Mouse (Mus musculus) MEL (cell line): ENCODE measurements around the gene Spint2. TPM values are rescaled to one million over a fixed set of nuclear protein-coding genes. Genes with fewer than 3 reads are reported as not detected.

Source experiments
- DNase-seq: peaks from one replicate; pipeline ENCODE4 v3.0.0; 2011; ENCODE audit warnings: low read depth, low spot score
- H3K27ac ChIP-seq: 2 replicates; pipeline ENCODE4 v1.5.1; 2012; ENCODE audit warnings: low read depth, mild to moderate bottlenecking, control low read depth, low read length, moderate library complexity; ENCODE audit not compliant: control insufficient read depth
- H3K27me3 ChIP-seq, 2 experiments: fragments of 150-350 bp in 1 of 2; sonication (generic) in 1 of 2; 2 replicates each; pipeline ENCODE4 v1.6.1; 2012; ENCODE audit warnings: low read length in 2 of 2, mild to moderate bottlenecking in 2 of 2, improper control_type of control experiment in 1 of 2, moderate library complexity in 1 of 2; ENCODE audit not compliant: insufficient read depth in 2 of 2, control insufficient read depth in 1 of 2
- H3K36me3 ChIP-seq, 2 experiments: 2 replicates each; pipeline ENCODE4 v1.6.1; 2012 to 2014; ENCODE audit warnings: low read length in 2 of 2, improper control_type of control experiment in 1 of 2, inconsistent platforms in 1 of 2, mild to moderate bottlenecking in 1 of 2; ENCODE audit not compliant: insufficient read depth in 2 of 2, control insufficient read depth in 1 of 2
- H3K4me1 ChIP-seq, 2 experiments: fragments of 150-350 bp in 1 of 2; sonication (generic) in 1 of 2; 2 replicates each; pipeline ENCODE4 v1.6.1; 2012; ENCODE audit warnings: low read length in 2 of 2, improper control_type of control experiment in 1 of 2, mild to moderate bottlenecking in 1 of 2; ENCODE audit not compliant: insufficient read depth in 2 of 2, control insufficient read depth in 1 of 2
- H3K4me3 ChIP-seq, 2 experiments: fragments of 150-350 bp in 1 of 2; sonication (generic) in 1 of 2; 2 replicates each; pipeline ENCODE4 v1.5.1; 2012; ENCODE audit warnings: low read depth in 2 of 2, low read length in 2 of 2, mild to moderate bottlenecking in 2 of 2, moderate library complexity in 2 of 2, control low read depth in 1 of 2, improper control_type of control experiment in 1 of 2; ENCODE audit not compliant: control insufficient read depth in 1 of 2, insufficient read depth in 1 of 2
- H3K79me2 ChIP-seq: 2 replicates; pipeline ENCODE4 v1.6.1; 2012; ENCODE audit warnings: mild to moderate bottlenecking, low read length, moderate library complexity; ENCODE audit not compliant: control insufficient read depth, poor library complexity, insufficient read depth
- H3K9ac ChIP-seq: 2 replicates; pipeline ENCODE4 v1.6.1; 2012; ENCODE audit warnings: low read depth, mild to moderate bottlenecking, control low read depth, low read length, moderate library complexity; ENCODE audit not compliant: control insufficient read depth, poor library complexity, severe bottlenecking
- H3K9me3 ChIP-seq: fragments of 150-350 bp; sonication (generic); replicated peaks from 2 replicates; pipeline ENCODE4 v1.6.1; 2012; ENCODE audit warnings: mild to moderate bottlenecking, low read length, improper control_type of control experiment, moderate library complexity; ENCODE audit not compliant: insufficient read depth
- BHLHE40 ChIP-seq: IDR thresholded peaks from 2 replicates; pipeline ENCODE4 v1.6.1; 2012; ENCODE audit warnings: low read depth, mild to moderate bottlenecking, inconsistent platforms, low read length, improper control_type of control experiment, borderline replicate concordance
- CHD1 ChIP-seq: IDR thresholded peaks from 2 replicates; pipeline ENCODE4 v1.6.1; 2012; ENCODE audit warnings: low read depth, mild to moderate bottlenecking, inconsistent platforms, low read length, improper control_type of control experiment
- CTCF ChIP-seq, 3 experiments: IDR thresholded peaks in 2 of 3; conservative IDR thresholded peaks in 1 of 3; 2 replicates each; pipeline ENCODE4 v1.5.1; 2011 to 2012; ENCODE audit warnings: low read length in 3 of 3, low read depth in 2 of 3, mild to moderate bottlenecking in 2 of 3, improper control_type of control experiment in 1 of 3, inconsistent platforms in 1 of 3, mixed read lengths in 1 of 3, moderate library complexity in 1 of 3; ENCODE audit not compliant: control insufficient read depth in 1 of 3, insufficient read depth in 1 of 3, poor library complexity in 1 of 3, severe bottlenecking in 1 of 3
- E2F4 ChIP-seq: IDR thresholded peaks from 2 replicates; pipeline ENCODE4 v1.6.1; 2011; ENCODE audit warnings: low read depth, low read length, improper control_type of control experiment, borderline replicate concordance
- EP300 ChIP-seq, 2 experiments: IDR thresholded peaks; 2 replicates each; pipeline ENCODE4 v1.6.1; 2011; ENCODE audit warnings: improper control_type of control experiment in 2 of 2, low read length in 2 of 2, low read depth in 1 of 2, mild to moderate bottlenecking in 1 of 2
- ETS1 ChIP-seq: IDR thresholded peaks from 2 replicates; pipeline ENCODE4 v1.6.1; 2012; ENCODE audit warnings: low read depth, mild to moderate bottlenecking, inconsistent platforms, low read length, improper control_type of control experiment, moderate library complexity
- HCFC1 ChIP-seq: IDR thresholded peaks from 2 replicates; pipeline ENCODE4 v1.6.1; 2012; ENCODE audit warnings: low read depth, mild to moderate bottlenecking, inconsistent platforms, low read length, improper control_type of control experiment, moderate library complexity
- JUND ChIP-seq: IDR thresholded peaks from 2 replicates; pipeline ENCODE4 v1.6.1; 2011; ENCODE audit warnings: low read depth, mild to moderate bottlenecking, improper control_type of control experiment, low read length
- MEF2A ChIP-seq: IDR thresholded peaks from 2 replicates; pipeline ENCODE4 v1.6.1; 2014; ENCODE audit warnings: low read depth, mild to moderate bottlenecking, inconsistent platforms, low read length, improper control_type of control experiment; ENCODE audit not compliant: poor library complexity, insufficient replicate concordance, severe bottlenecking; ENCODE audit errors: extremely low read depth
- MXI1 ChIP-seq: IDR thresholded peaks from 2 replicates; pipeline ENCODE4 v1.6.1; 2011; ENCODE audit warnings: mild to moderate bottlenecking, low read depth, low read length, improper control_type of control experiment
- MYC ChIP-seq: IDR thresholded peaks from 2 replicates; pipeline ENCODE4 v1.6.1; 2011; ENCODE audit warnings: low read depth, mild to moderate bottlenecking, low read length, improper control_type of control experiment, moderate library complexity
- NELFE ChIP-seq: IDR thresholded peaks from 2 replicates; pipeline ENCODE4 v1.6.1; 2011; ENCODE audit warnings: low read depth, low read length, improper control_type of control experiment
- POLR2A ChIP-seq, 2 experiments: IDR thresholded peaks; 2 replicates each; pipeline ENCODE4 v1.6.1; 2011 to 2012; ENCODE audit warnings: low read length in 2 of 2, mild to moderate bottlenecking in 2 of 2, control low read depth in 1 of 2, improper control_type of control experiment in 1 of 2, low read depth in 1 of 2, moderate library complexity in 1 of 2; ENCODE audit not compliant: control insufficient read depth in 1 of 2, insufficient read depth in 1 of 2, poor library complexity in 1 of 2
- POLR2AphosphoS2 ChIP-seq: IDR thresholded peaks from 2 replicates; pipeline ENCODE4 v1.6.1; 2011; ENCODE audit warnings: low read length, improper control_type of control experiment
- POLR2AphosphoS5 ChIP-seq: IDR thresholded peaks from 2 replicates; pipeline ENCODE4 v1.6.1; 2012; ENCODE audit warnings: low read depth, borderline replicate concordance, mild to moderate bottlenecking, inconsistent platforms, low read length, moderate library complexity, mixed read lengths
- RAD21 ChIP-seq: IDR thresholded peaks from 2 replicates; pipeline ENCODE4 v1.6.1; 2011; ENCODE audit warnings: mild to moderate bottlenecking, low read depth, low read length, improper control_type of control experiment
- RCOR1 ChIP-seq: IDR thresholded peaks from 2 replicates; pipeline ENCODE4 v1.6.1; 2012; ENCODE audit warnings: low read depth, mild to moderate bottlenecking, inconsistent platforms, low read length, improper control_type of control experiment
- SMC3 ChIP-seq: IDR thresholded peaks from 2 replicates; pipeline ENCODE4 v1.6.1; 2011; ENCODE audit warnings: low read depth, low read length, improper control_type of control experiment
- TAL1 ChIP-seq: IDR thresholded peaks from 2 replicates; pipeline ENCODE4 v1.6.1; 2012; ENCODE audit warnings: mild to moderate bottlenecking, inconsistent platforms, low read length, moderate library complexity, mixed read lengths
- USF1 ChIP-seq: IDR thresholded peaks from 2 replicates; pipeline ENCODE4 v1.6.1; 2014; ENCODE audit warnings: low read depth, mild to moderate bottlenecking, inconsistent platforms, low read length, improper control_type of control experiment, moderate library complexity
- ZC3H11A ChIP-seq: IDR thresholded peaks from 2 replicates; pipeline ENCODE4 v1.6.1; 2012; ENCODE audit warnings: low read depth, mild to moderate bottlenecking, inconsistent platforms, low read length, improper control_type of control experiment
- ZNF384 ChIP-seq: IDR thresholded peaks from 2 replicates; pipeline ENCODE4 v1.6.1; 2012; ENCODE audit warnings: low read depth, mild to moderate bottlenecking, inconsistent platforms, low read length, improper control_type of control experiment
- polyA plus RNA-seq, 2 experiments: library from polyadenylated mRNA; stranded (reverse) in 1 of 2; unstranded in 1 of 2; fragments of >175 nt in 1 of 2; fragments of >200 nt in 1 of 2; gene quantifications; 2 replicates each; pipeline versions ENCODE4 v1.2.1 to v1.2.4; 2012; ENCODE audit warnings: low replicate concordance in 2 of 2, low read depth in 1 of 2; ENCODE audit not compliant: insufficient read length in 2 of 2, insufficient read depth in 1 of 2, missing spikeins in 1 of 2
- total RNA-seq: library from RNA; depleted of rRNA; stranded (reverse); fragments of 300-350 nt; gene quantifications from 2 replicates; pipeline ENCODE4 v1.2.3, GENCODE M21; 2012

Gene Spint2
- total and polyA plus RNA-seq, 3 experiments, result 78.1 to 131 TPM; not detected in 1

- no peaks in the 10 kb centered on the region for H3K27me3 ChIP-seq
- H3K36me3 ChIP-seq, result no peaks in the 10 kb centered on the region
- DNase-seq, result peak; percentile 86
- TF ChIP-seq E2F4, result no peak
- peak; percentile 96 for TF ChIP-seq BHLHE40
- no peak for TF ChIP-seq EP300 (IDR thresholded peaks at IDR 0.05; ENCODE audit: low read depth in 1 of 2, low read length in 2 of 2)
- TF ChIP-seq SMC3, result peak; percentile 79
- TF ChIP-seq ZNF384, result peak; percentile 48; the same call in 1 of the 2 replicates
- TF ChIP-seq POLR2A (IDR thresholded peaks at IDR 0.05; ENCODE audit: control insufficient read depth in 1 of 2, insufficient read depth in 1 of 2, low read depth in 1 of 2, low read length in 2 of 2, poor library complexity in 1 of 2), result no peak
- peak; percentile 71 for TF ChIP-seq ZC3H11A
- no peak for TF ChIP-seq POLR2AphosphoS2
- TF ChIP-seq CTCF (IDR thresholded peaks at IDR 0.05 in 2 of 3, conservative IDR thresholded peaks at IDR 0.05 in 1 of 3; ENCODE audit: control insufficient read depth in 1 of 3, insufficient read depth in 1 of 3, low read depth in 2 of 3, low read length in 3 of 3, poor library complexity in 1 of 3, severe bottlenecking in 1 of 3), result peak; percentile 74 to 88 (median 87)
- no peak for TF ChIP-seq POLR2AphosphoS5
- no peak for TF ChIP-seq RCOR1
- TF ChIP-seq CHD1, result no peak
- TF ChIP-seq MEF2A, result no peak
- TF ChIP-seq USF1, result peak; percentile 49; the same call in 1 of the 2 replicates
- no peak for TF ChIP-seq TAL1
- no peak for TF ChIP-seq ETS1
- peak; percentile 60; the same call in 1 of the 2 replicates for TF ChIP-seq MYC
- TF ChIP-seq RAD21, result peak; percentile 83
- TF ChIP-seq, all 39 proteins: peak for 8
- H3K79me2 ChIP-seq, result no peaks in the 10 kb centered on the region
- H3K4me3 ChIP-seq, result peak overlapping the region; percentile 15; a peak in 3 of 4 replicates
- H3K27ac ChIP-seq, result no peak overlapping the region
- no peaks in the 10 kb centered on the region for H3K9me3 ChIP-seq
- peak overlapping the region; percentile 45 for H3K9ac ChIP-seq
- H3K4me1 ChIP-seq, result peaks cover 3 to 8% of the 10 kb centered on the region in 2 experiments; a peak in 1 of 4 replicates
These were observed 15.3 kb upstream of the Spint2 start for GRCm38 (mm10) chr7:29296998-29297397.

- Histone ChIP-seq H3K9ac (no peak overlapping the region), H3K79me2 (no peaks in the 10 kb centered on the region), H3K4me3 (no peak overlapping the region), H3K4me1 (peaks cover 3 to 8% of the 10 kb centered on the region in 2 experiments; a peak in 1 of 4 replicates), H3K27me3 (no peaks in the 10 kb centered on the region), H3K9me3 (no peaks in the 10 kb centered on the region), H3K36me3 (no peaks in the 10 kb centered on the region), H3K27ac (no peak overlapping the region)
- DNase-seq, result no peak
- no peak for TF ChIP-seq MXI1
- no peak for TF ChIP-seq HCFC1
- no peak for TF ChIP-seq E2F4
- no peak for TF ChIP-seq JUND
- TF ChIP-seq NELFE, result no peak
- TF ChIP-seq USF1, result no peak
These were observed 14.3 kb upstream of the Spint2 start for GRCm38 (mm10) chr7:29295861-29296647.
